ENCODE assay signal across 33 mouse cellular contexts in the genomic region with DNA sequence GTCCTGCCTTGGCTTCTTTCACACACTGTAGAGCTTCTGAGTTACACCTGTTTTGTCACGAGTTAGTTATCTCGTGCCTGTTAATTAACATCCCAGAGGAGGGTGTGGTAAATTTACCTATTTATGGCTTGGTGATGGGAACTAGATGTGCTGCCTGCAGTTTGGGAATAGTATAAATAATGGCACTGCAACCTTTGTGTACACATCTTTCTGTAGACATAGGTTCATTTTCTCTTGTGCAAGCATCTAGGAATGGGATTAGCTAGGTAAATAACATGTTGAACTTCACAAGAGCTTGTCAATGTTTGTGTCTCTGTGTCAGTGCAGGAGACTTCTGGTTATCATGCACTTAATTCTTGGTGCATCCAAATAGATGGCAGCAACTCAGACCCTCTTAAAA.
"Had no signal": no experiment of that assay in that cellular context is flagged by ENCODE, and none has a peak within 500 bp of the region (broad histone marks: within the 10 kb centered on the region; RNA-seq: fewer than 3 reads in every experiment).

No protein-coding gene starts in this region.

- H3K9ac ChIP-seq: heart, embryonic 12.5 days; heart, embryonic 13.5 days; heart, embryonic 15.5 days; hindbrain, embryonic 12.5 days; hindbrain, embryonic 13.5 days; hindbrain, embryonic 14.5 days; hindbrain, embryonic 15.5 days; kidney, embryonic 15.5 days had no signal

- H3K27me3 ChIP-seq: heart, embryonic 12.5 days; heart, embryonic 13.5 days; heart, embryonic 15.5 days; hindbrain, embryonic 12.5 days; hindbrain, embryonic 15.5 days; kidney, embryonic 15.5 days had no signal

- H3K4me3 ChIP-seq: heart, adult 2 months; heart, embryonic 10.5 days; heart, embryonic 12.5 days; heart, embryonic 13.5 days; heart, embryonic 15.5 days; hindbrain, embryonic 10.5 days; hindbrain, embryonic 12.5 days; hindbrain, embryonic 13.5 days; hindbrain, embryonic 15.5 days; kidney, embryonic 15.5 days; layer of hippocampus, adult 2 months had no signal

- H3K4me2 ChIP-seq: heart, embryonic 11.5 days; heart, embryonic 12.5 days; heart, embryonic 13.5 days; heart, embryonic 15.5 days; hindbrain, embryonic 12.5 days; hindbrain, embryonic 13.5 days; hindbrain, embryonic 14.5 days; hindbrain, embryonic 15.5 days; kidney, embryonic 15.5 days had no signal

- H3K9me3 ChIP-seq: heart, embryonic 10.5 days; heart, embryonic 12.5 days; heart, embryonic 13.5 days; heart, embryonic 15.5 days; hindbrain, embryonic 10.5 days; hindbrain, embryonic 12.5 days; hindbrain, embryonic 13.5 days; hindbrain, embryonic 15.5 days; kidney, embryonic 15.5 days had no signal

- DNase-seq: heart, adult 2 months; heart, postnatal 10 days; heart, postnatal 14 days; heart, postnatal 36 days; kidney, adult 11 months; kidney, adult 18-20 months; kidney, adult 2 months; kidney, adult 8-10 months; kidney, adult 9 months; kidney, postnatal 10 days; kidney, postnatal 14 days; kidney, postnatal 25 days; kidney, postnatal 36 days; kidney, postnatal 4 days; layer of hippocampus, adult 9-11 months; layer of hippocampus, postnatal 36 days had no signal

- H3K27ac ChIP-seq: heart, adult 2 months; heart, embryonic 10.5 days; heart, embryonic 13.5 days; heart, embryonic 15.5 days; hindbrain, embryonic 10.5 days; hindbrain, embryonic 12.5 days; hindbrain, embryonic 13.5 days; hindbrain, embryonic 14.5 days; hindbrain, embryonic 15.5 days; hindbrain, postnatal 0 days; kidney, embryonic 15.5 days; kidney, postnatal 0 days; layer of hippocampus, adult 2 months had no signal

- H3K4me1 ChIP-seq: hindbrain, embryonic 12.5 days; hindbrain, embryonic 15.5 days had no signal

- ATAC-seq: hindbrain, embryonic 16.5 days; hindbrain, postnatal 0 days; inflammation-experienced regulatory T-cells, adult 6 months; intestine, embryonic 16.5 days had no signal

- H3K36me3 ChIP-seq: heart, embryonic 10.5 days; heart, embryonic 12.5 days; heart, embryonic 13.5 days; heart, embryonic 15.5 days; hindbrain, embryonic 10.5 days; hindbrain, embryonic 12.5 days; hindbrain, embryonic 13.5 days; hindbrain, embryonic 15.5 days; kidney, embryonic 15.5 days had no signal
